Mouse (Mus musculus): ENCODE data around the gene Ints3.

DNA sequence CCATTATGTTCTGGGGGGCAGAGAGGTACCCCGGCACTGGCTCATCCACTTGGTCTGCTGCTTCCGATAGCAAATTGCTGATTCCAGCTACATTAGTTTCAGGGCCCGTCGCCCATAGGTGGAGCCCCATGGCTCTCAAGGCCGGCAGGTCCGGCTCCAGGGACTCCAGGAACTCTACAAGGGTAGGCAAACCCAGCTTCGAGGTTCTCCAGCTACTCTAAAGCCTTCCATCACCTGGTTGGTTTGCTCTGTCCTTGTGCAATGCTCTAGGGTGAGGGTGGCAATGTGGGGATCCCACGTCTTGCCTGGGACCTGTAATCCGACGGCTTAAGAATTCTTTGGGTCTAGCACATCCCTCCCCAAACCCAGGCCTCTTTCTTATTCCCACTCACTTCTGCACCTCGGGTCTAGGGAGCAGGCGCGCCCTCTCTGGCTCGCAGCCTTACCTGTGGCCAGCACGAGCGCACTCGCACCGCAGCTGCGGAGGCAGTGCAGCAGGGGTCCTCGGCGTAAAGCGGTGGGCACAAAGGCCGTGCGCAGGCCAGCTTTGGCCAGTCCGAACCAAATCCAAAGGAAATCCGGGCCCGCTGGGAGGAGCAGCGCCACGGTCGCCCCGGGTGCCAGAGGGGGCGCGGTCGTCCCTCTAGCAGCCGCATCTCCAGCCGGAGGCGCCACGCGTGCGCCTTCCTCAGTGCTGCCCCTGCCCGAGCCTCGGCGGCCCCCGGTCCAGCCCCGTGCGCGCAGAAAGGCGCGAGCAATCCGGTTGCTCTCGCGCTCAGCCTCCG, 44.5 kb downstream of the Ints3 start:
- TF ChIP-seq POLR2A (IDR thresholded peaks at IDR 0.05; ENCODE audit: extremely low read depth, insufficient read depth, low read length) (no peak), CTCF (IDR thresholded peaks at IDR 0.05; ENCODE audit: extremely low read depth, insufficient read depth, low read length) (no peak)
